Mouse (Mus musculus): Measurements from ENCODE around the gene Leprot. TPM values are rescaled to one million over a fixed set of nuclear protein-coding genes. Genes with fewer than 3 reads are reported as not detected.

Leprot gene
- total and polyA plus RNA-seq, 3 experiments: 51.5 to 51.7 TPM; not detected in 1

- no peaks in the 10 kb centered on the region for H3K79me2 ChIP-seq (ENCODE audit: control insufficient read depth, insufficient read depth, low read length, poor library complexity)
- no peak overlapping the region for H3K27ac ChIP-seq (ENCODE audit: control insufficient read depth, low read depth, low read length)
- no peak overlapping the region for H3K4me3 ChIP-seq (ENCODE audit: control insufficient read depth in 1 of 2, insufficient read depth in 1 of 2, low read depth in 2 of 2, low read length in 2 of 2)
- H3K4me1 ChIP-seq (ENCODE audit: control insufficient read depth in 1 of 2, insufficient read depth in 2 of 2, low read length in 2 of 2): no peaks in the 10 kb centered on the region
- DNase-seq (ENCODE audit: low read depth, low spot score): no peak
- no peaks in the 10 kb centered on the region for H3K36me3 ChIP-seq (ENCODE audit: control insufficient read depth in 1 of 2, insufficient read depth in 2 of 2, low read length in 2 of 2)
- no peaks in the 10 kb centered on the region for H3K9me3 ChIP-seq (replicated peaks; ENCODE audit: insufficient read depth, low read length)
- TF ChIP-seq JUND (IDR thresholded peaks at IDR 0.05; ENCODE audit: low read depth, low read length): no peak
- no peak for TF ChIP-seq ZC3H11A (IDR thresholded peaks at IDR 0.05; ENCODE audit: low read depth, low read length)
- TF ChIP-seq USF1 (IDR thresholded peaks at IDR 0.05; ENCODE audit: low read depth, low read length): no peak
- TF ChIP-seq ZMIZ1 (IDR thresholded peaks at IDR 0.05; ENCODE audit: low read depth, low read length): no peak
- TF ChIP-seq MEF2A (IDR thresholded peaks at IDR 0.05; ENCODE audit: extremely low read depth, insufficient replicate concordance, low read depth, low read length, poor library complexity, severe bottlenecking): no peak
- no peak for TF ChIP-seq MYB (IDR thresholded peaks at IDR 0.05; ENCODE audit: low read depth, low read length)
- TF ChIP-seq RAD21 (IDR thresholded peaks at IDR 0.05; ENCODE audit: low read depth, low read length): no peak
- H3K9ac ChIP-seq (ENCODE audit: control insufficient read depth, low read depth, low read length, poor library complexity, severe bottlenecking): no peak overlapping the region
- peaks cover 0 to 3% of the 10 kb centered on the region in 2 experiments; a peak in 2 of 4 replicates for H3K27me3 ChIP-seq (ENCODE audit: control insufficient read depth in 1 of 2, insufficient read depth in 2 of 2, low read length in 2 of 2)
Observed at GRCm38 (mm10) chr4:101700892-101701640, 53.5 kb downstream of the Leprot start.

GRCm38 (mm10) chr4:101705325-101705724 is 57.8 kb downstream of the Leprot start:
- Histone ChIP-seq H3K79me2 (ENCODE audit: control insufficient read depth, insufficient read depth, low read length, poor library complexity) (no peaks in the 10 kb centered on the region), H3K27me3 (ENCODE audit: control insufficient read depth in 1 of 2, insufficient read depth in 2 of 2, low read length in 2 of 2) (peaks cover 0 to 4% of the 10 kb centered on the region in 2 experiments; a peak in 2 of 4 replicates)

GRCm38 (mm10) chr4:101707234-101707633 is 59.7 kb downstream of the Leprot start:
- peaks cover 0 to 3% of the 10 kb centered on the region in 2 experiments; a peak in 3 of 4 replicates for H3K27me3 ChIP-seq (ENCODE audit: control insufficient read depth in 1 of 2, insufficient read depth in 2 of 2, low read length in 2 of 2)
- no peak overlapping the region for H3K9ac ChIP-seq (ENCODE audit: control insufficient read depth, low read depth, low read length, poor library complexity, severe bottlenecking)
- no peak for DNase-seq (ENCODE audit: low read depth, low spot score)
- H3K27ac ChIP-seq (ENCODE audit: control insufficient read depth, low read depth, low read length): no peak overlapping the region
- no peaks in the 10 kb centered on the region for H3K4me1 ChIP-seq (ENCODE audit: control insufficient read depth in 1 of 2, insufficient read depth in 2 of 2, low read length in 2 of 2)
- no peaks in the 10 kb centered on the region for H3K36me3 ChIP-seq (ENCODE audit: control insufficient read depth in 1 of 2, insufficient read depth in 2 of 2, low read length in 2 of 2)
- H3K79me2 ChIP-seq (ENCODE audit: control insufficient read depth, insufficient read depth, low read length, poor library complexity): no peaks in the 10 kb centered on the region
- H3K4me3 ChIP-seq (ENCODE audit: control insufficient read depth in 1 of 2, insufficient read depth in 1 of 2, low read depth in 2 of 2, low read length in 2 of 2): no peak overlapping the region
- no peaks in the 10 kb centered on the region for H3K9me3 ChIP-seq (replicated peaks; ENCODE audit: insufficient read depth, low read length)
- TF ChIP-seq USF1 (IDR thresholded peaks at IDR 0.05; ENCODE audit: low read depth, low read length) (no peak), MYC (IDR thresholded peaks at IDR 0.05; ENCODE audit: low read depth, low read length) (no peak), NELFE (IDR thresholded peaks at IDR 0.05; ENCODE audit: low read depth, low read length) (no peak), ZNF384 (IDR thresholded peaks at IDR 0.05; ENCODE audit: low read depth, low read length) (no peak), CTCF (IDR thresholded peaks at IDR 0.05 in 2 of 3, conservative IDR thresholded peaks at IDR 0.05 in 1 of 3; ENCODE audit: control insufficient read depth in 1 of 3, insufficient read depth in 1 of 3, low read depth in 2 of 3, low read length in 3 of 3, poor library complexity in 1 of 3, severe bottlenecking in 1 of 3) (no peak), POLR2A (IDR thresholded peaks at IDR 0.05; ENCODE audit: control insufficient read depth in 1 of 2, insufficient read depth in 1 of 2, low read depth in 1 of 2, low read length in 2 of 2, poor library complexity in 1 of 2) (no peak), GATA1 (IDR thresholded peaks at IDR 0.05; ENCODE audit: low read depth, low read length) (no peak), RAD21 (IDR thresholded peaks at IDR 0.05; ENCODE audit: low read depth, low read length) (no peak), USF2 (IDR thresholded peaks at IDR 0.05; ENCODE audit: borderline replicate concordance in 1 of 2, insufficient read depth in 1 of 2, low read depth in 1 of 2, low read length in 2 of 2) (no peak), JUND (IDR thresholded peaks at IDR 0.05; ENCODE audit: low read depth, low read length) (no peak), ZMIZ1 (IDR thresholded peaks at IDR 0.05; ENCODE audit: low read depth, low read length) (no peak), E2F4 (IDR thresholded peaks at IDR 0.05; ENCODE audit: borderline replicate concordance, low read depth, low read length) (no peak), BHLHE40 (IDR thresholded peaks at IDR 0.05; ENCODE audit: borderline replicate concordance, low read depth, low read length) (no peak), RCOR1 (IDR thresholded peaks at IDR 0.05; ENCODE audit: low read depth, low read length) (no peak), ETS1 (IDR thresholded peaks at IDR 0.05; ENCODE audit: low read depth, low read length) (no peak), MXI1 (IDR thresholded peaks at IDR 0.05; ENCODE audit: low read depth, low read length) (no peak), POLR2AphosphoS2 (IDR thresholded peaks at IDR 0.05; ENCODE audit: low read length) (no peak), TCF12 (IDR thresholded peaks at IDR 0.05; ENCODE audit: low read depth, low read length) (no peak)

More at GRCm38 (mm10) chr4:101705325-101705724, 57.8 kb downstream of the Leprot start:
- TF ChIP-seq ZKSCAN1 (IDR thresholded peaks at IDR 0.05; ENCODE audit: low read depth, low read length): no peak
- H3K4me1 ChIP-seq (ENCODE audit: control insufficient read depth in 1 of 2, insufficient read depth in 2 of 2, low read length in 2 of 2): no peaks in the 10 kb centered on the region
- H3K4me3 ChIP-seq (ENCODE audit: control insufficient read depth in 1 of 2, insufficient read depth in 1 of 2, low read depth in 2 of 2, low read length in 2 of 2): no peak overlapping the region
- no peaks in the 10 kb centered on the region for H3K36me3 ChIP-seq (ENCODE audit: control insufficient read depth in 1 of 2, insufficient read depth in 2 of 2, low read length in 2 of 2)
- no peak overlapping the region for H3K27ac ChIP-seq (ENCODE audit: control insufficient read depth, low read depth, low read length)
- H3K9ac ChIP-seq (ENCODE audit: control insufficient read depth, low read depth, low read length, poor library complexity, severe bottlenecking): no peak overlapping the region
- no peak for DNase-seq (ENCODE audit: low read depth, low spot score)
- no peaks in the 10 kb centered on the region for H3K9me3 ChIP-seq (replicated peaks; ENCODE audit: insufficient read depth, low read length)

Data from MEL (cell line).